Mouse (Mus musculus) hindbrain, embryonic 15.5 days (tissue): ENCODE data around the gene Itprid2. TPM values are rescaled to one million over a fixed set of nuclear protein-coding genes. Genes with fewer than 3 reads are reported as not detected.

Experiments used
- ATAC-seq: fragments of 200-750 bp; cut with Nextera tagmentation; 2 replicates; pipeline ENCODE4 v1.8.0; 2017; ENCODE audit warnings: low read depth, moderate number of reproducible peaks, moderate TSS enrichment; ENCODE audit not compliant: low FRiP score
- H3K27ac ChIP-seq: fragments of 300-500 bp; sonication (generic); replicated peaks from 2 replicates; pipeline ENCODE4 v1.5.1; 2015; ENCODE audit warnings: mild to moderate bottlenecking, inconsistent platforms
- H3K27me3 ChIP-seq: fragments of 300-500 bp; sonication (generic); 2 replicates; pipeline ENCODE4 v1.6.1; 2015; ENCODE audit warnings: control low read depth, inconsistent platforms
- H3K36me3 ChIP-seq: fragments of 300-500 bp; sonication (generic); 2 replicates; pipeline ENCODE4 v1.6.1; 2015; ENCODE audit warnings: control low read depth, inconsistent platforms
- H3K4me1 ChIP-seq: fragments of 300-500 bp; sonication (generic); replicated peaks from 2 replicates; pipeline ENCODE4 v1.6.1; 2015; ENCODE audit warnings: control low read depth, inconsistent platforms
- H3K4me2 ChIP-seq: fragments of 300-500 bp; sonication (generic); 2 replicates; pipeline ENCODE4 v1.6.1; 2015; ENCODE audit warnings: moderate library complexity, mild to moderate bottlenecking, inconsistent platforms
- H3K4me3 ChIP-seq: fragments of 300-500 bp; sonication (generic); 2 replicates; pipeline ENCODE4 v1.5.1; 2015; ENCODE audit warnings: mild to moderate bottlenecking, inconsistent platforms
- H3K9ac ChIP-seq: fragments of 300-500 bp; sonication (generic); 2 replicates; pipeline ENCODE4 v1.6.1; 2015; ENCODE audit warnings: inconsistent platforms
- H3K9me3 ChIP-seq: fragments of 300-500 bp; sonication (generic); 2 replicates; pipeline ENCODE4 v1.6.1; 2016; ENCODE audit warnings: control low read depth, inconsistent platforms
- WGBS: fragments of 180-500 bp; shearing (Covaris S2); methylation state at CpG from one replicate; pipeline ENCODE4 v1.1.7; 2015; 5-methylcytosine and 5-hydroxymethylcytosine counted together
- polyA plus RNA-seq: library from polyadenylated mRNA; unstranded; fragments of >200 nt; fragmentation: Nextera tagmentation; extraction: Ambion mirVana; gene quantifications from 2 replicates; pipeline ENCODE4 v1.2.1, GENCODE M21; 2015

Gene Itprid2
- polyA plus RNA-seq, 1 experiment from 2014 or later: 6.2 TPM

DNA sequence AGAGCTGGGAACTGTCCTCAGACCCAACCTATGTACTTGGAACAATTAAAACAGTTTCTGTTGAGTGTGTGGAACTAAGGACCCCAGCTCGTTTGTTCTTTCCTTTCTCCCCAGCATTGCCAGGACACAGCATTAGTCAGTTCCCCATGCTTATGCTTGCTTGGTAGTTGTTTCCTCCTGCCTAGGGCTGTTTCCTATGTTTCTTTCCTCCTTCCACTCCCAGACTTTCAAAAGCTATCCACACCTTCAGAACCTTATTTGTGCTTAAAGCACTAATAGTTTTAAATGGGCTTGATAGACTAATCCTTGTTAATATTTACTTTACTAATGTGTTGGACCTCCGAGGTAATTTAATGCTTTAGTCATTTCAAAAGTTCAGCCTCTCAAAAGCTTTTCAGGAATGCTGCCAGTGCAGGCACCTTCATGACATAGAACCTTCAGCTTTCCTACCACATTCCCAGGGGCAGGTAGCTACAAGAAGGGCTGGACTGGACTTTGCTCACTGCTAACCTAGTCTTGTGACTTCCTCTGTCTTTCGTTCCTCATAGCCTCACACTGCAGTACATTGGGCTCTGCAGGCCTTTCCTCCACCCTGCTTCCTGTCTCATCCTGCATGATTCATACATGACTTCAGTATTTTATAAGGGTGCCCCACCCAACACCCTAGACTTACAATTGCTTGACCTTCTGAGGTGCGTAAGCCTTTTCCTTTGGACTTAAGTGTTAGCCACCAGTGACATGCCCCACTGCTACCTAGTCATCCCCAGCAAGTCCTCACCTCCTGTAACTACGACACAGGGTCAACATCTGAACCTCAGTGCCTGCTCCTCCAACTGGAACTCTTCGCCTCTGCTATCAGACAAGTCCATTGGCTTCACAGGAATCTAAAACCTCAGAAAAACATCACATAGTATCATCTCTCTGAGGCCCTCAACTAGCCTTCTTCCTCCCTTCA lies 16.3 kb upstream of the Itprid2 start:
- Histone ChIP-seq H3K4me2 (no peak overlapping the region), H3K4me1 (no peaks in the 10 kb centered on the region), H3K4me3 (no peak overlapping the region), H3K9me3 (no peaks in the 10 kb centered on the region), H3K27me3 (no peaks in the 10 kb centered on the region), H3K27ac (no peak overlapping the region), H3K36me3 (no peaks in the 10 kb centered on the region), H3K9ac (no peak overlapping the region)
- WGBS: 81% methylated on average over 6 of the region's 6 CpGs
- ATAC-seq: no peak

DNA sequence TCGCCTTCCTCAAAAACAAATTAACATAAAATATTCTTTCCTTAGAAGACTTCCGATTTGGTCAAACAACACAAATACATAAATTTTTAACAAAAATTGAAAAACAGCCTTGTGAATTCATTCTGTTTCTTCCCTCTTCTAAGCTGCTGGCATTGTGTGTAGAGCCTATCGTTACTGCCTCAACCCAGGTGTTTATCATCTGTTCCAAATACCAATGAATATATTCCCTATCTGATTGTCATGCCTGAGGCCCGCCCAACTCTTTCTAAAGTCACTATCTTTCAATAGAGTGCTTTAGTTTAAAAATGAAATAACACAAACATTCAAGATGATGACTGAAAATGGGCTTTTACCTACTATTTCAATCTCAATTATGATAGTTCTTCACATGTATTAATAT lies 11.9 kb upstream of the Itprid2 start:
- no peak overlapping the region for H3K9ac ChIP-seq
- no peaks in the 10 kb centered on the region for H3K4me1 ChIP-seq
- no peaks in the 10 kb centered on the region for H3K9me3 ChIP-seq
- H3K27ac ChIP-seq: no peak overlapping the region
- H3K4me2 ChIP-seq: no peak overlapping the region
- H3K27me3 ChIP-seq: no peaks in the 10 kb centered on the region
- no peak overlapping the region for H3K4me3 ChIP-seq
- H3K36me3 ChIP-seq: no peaks in the 10 kb centered on the region
- WGBS: 89% methylated on average over 4 of the region's 4 CpGs
- ATAC-seq: no peak

DNA sequence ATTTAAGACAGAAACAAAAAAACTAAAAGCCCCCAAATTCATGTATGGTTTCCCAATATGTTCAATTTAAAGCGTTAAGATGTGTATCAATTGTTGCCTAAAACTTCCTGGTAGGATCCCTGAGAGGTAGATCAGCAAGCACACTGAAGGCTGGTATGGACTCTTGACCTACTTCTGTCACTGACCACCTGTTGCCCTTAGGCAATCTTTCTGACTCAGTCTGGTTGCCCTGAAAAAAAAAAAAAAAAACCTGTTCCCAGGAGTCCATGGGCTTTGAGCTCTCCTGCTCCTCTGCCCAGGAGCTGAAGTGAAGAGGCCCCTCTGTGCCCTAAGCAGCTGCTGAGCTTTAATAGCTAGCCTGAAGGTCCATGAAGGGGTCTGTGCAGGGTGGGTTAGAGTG lies 7.5 kb upstream of the Itprid2 start:
- Histone ChIP-seq H3K36me3 (no peaks in the 10 kb centered on the region), H3K9ac (no peak overlapping the region), H3K4me2 (no peak overlapping the region), H3K9me3 (no peaks in the 10 kb centered on the region), H3K4me3 (no peak overlapping the region), H3K27ac (no peak overlapping the region), H3K27me3 (no peaks in the 10 kb centered on the region), H3K4me1 (no peaks in the 10 kb centered on the region)
- no peak for ATAC-seq
- 86% methylated on average over 1 of the region's 1 CpGs for WGBS

DNA sequence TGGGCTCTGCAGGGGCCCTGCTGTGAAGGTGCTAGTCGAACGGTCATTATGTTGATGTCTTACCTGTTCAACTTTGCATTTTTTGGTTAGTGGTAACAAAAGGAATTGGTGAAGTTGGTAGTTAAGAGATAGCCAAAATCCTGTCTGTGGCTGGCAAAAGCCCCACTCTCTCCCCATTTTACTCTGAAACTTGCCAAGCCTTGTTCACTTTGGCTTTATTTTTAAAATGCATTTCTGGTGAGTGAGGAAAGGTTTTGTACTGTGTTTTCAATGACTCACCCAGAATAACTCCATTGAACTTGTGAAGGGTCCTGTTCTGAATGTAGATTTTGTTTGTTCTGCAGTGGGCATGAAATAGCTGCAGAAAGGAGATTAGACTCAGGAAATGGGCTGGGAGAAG lies 4.9 kb upstream of the Itprid2 start:
- WGBS: 62% methylated on average over 2 of the region's 2 CpGs

DNA sequence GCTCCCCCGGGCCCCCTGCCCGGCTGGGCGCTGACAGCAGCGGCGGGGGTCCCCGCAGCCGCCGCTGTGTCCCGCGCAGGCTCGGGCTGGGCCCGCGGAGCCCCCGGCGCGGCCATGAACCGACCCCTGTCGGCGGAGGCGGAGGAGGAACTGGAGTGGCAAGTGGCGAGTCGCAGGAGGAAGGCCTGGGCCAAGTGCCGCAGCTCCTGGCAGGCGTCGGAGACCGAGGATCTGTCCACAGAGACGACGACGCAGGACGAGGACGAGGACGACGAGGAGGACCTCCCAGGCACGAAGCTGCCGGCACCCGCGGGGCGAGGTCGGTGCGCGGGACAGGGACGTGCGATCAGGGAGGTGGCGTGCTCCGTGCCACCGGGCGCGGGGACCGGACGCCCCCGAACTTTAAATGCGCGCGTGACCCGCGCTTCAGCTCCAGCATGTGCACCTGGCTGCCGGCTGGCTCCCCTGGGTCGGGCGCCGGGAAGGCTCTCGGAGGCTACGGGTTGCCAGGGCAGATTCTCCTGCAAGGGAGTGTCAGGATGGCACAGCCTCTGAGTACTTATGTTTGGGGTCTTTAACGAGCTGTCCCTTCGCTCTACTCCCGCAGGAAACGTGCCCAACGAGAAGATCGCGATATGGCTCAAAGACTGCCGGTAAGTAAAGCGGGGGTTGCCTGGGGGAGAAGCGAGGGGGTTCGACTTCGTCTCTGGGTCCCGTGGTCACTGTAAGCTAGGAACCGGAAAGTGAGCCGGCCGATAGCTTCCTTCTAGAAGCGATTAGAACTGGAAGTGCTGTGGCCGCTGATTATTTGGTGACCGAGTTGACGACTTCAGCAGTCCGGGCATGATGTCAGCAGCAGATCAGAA lies 507 bp downstream of the Itprid2 start:
- Histone ChIP-seq H3K36me3 (no peaks in the 10 kb centered on the region), H3K27me3 (no peaks in the 10 kb centered on the region), H3K27ac (peak overlapping the region; percentile 80), H3K4me1 (peaks cover 19% of the 10 kb centered on the region), H3K4me3 (peak overlapping the region; percentile 87), H3K9ac (peak overlapping the region; percentile 87), H3K4me2 (peak overlapping the region; percentile 81), H3K9me3 (no peaks in the 10 kb centered on the region)
- under 1% methylated on average over 82 of the region's 83 CpGs for WGBS
- ATAC-seq: peak; percentile 90

More for the DNA sequence above, 4.9 kb upstream of the Itprid2 start:
- Histone ChIP-seq H3K9me3 (no peaks in the 10 kb centered on the region), H3K27ac (no peak overlapping the region), H3K9ac (no peak overlapping the region), H3K4me1 (no peaks in the 10 kb centered on the region; the same call in 1 of the 2 replicates), H3K4me3 (no peak overlapping the region), H3K27me3 (no peaks in the 10 kb centered on the region), H3K36me3 (no peaks in the 10 kb centered on the region), H3K4me2 (no peak overlapping the region)
- no peak for ATAC-seq

DNA sequence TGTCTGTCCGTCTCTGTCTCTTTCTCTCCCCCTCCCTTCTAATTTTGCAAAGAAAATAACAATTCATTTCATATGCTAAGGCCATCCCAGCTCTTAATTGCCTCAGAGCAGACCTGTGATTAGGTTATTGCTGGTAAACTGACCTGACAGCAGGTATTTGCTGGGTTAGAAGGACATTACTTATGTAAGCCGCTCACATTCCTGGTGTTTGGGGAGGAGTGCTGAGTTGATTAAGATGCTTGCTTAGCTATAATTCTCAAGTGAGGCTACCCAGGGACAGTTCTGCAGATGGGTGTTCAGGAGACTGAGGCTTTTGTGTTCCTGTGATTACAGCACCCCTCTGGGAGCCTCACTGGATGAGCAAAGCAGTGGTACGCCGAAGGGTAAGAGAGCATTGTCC lies 3.8 kb downstream of the Itprid2 start:
- 58% methylated on average over 4 of the region's 4 CpGs for WGBS
- Histone ChIP-seq H3K36me3 (no peaks in the 10 kb centered on the region), H3K27me3 (no peaks in the 10 kb centered on the region), H3K27ac (no peak overlapping the region), H3K4me1 (peaks cover 19% of the 10 kb centered on the region), H3K4me3 (no peak overlapping the region), H3K4me2 (peak overlapping the region; percentile 23), H3K9me3 (no peaks in the 10 kb centered on the region), H3K9ac (no peak overlapping the region)
- no peak for ATAC-seq

DNA sequence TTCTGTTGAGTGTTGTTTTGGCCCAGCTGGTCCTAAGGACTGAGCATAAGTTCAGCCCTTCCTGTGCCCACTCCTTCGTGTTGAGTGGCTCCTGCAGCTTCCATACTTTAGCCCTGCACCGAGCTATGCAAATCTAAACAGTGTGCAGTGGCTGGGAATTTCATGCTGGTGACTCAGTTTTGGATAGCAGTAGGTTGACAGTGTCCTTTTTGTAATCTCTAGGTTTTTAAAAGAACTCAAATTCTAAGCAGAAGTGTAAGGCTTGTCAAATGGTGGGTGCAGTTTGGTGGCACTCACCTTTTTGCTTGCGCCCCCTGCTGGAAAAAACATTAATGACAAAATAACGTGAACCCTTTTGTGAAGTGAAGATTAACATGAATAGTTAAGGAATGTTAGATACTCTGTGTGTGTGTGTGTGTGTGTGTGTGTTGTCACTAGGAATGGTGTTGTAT lies 11.1 kb downstream of the Itprid2 start:
- Histone ChIP-seq H3K36me3 (peaks cover 11% of the 10 kb centered on the region), H3K27ac (no peak overlapping the region), H3K9me3 (no peaks in the 10 kb centered on the region), H3K9ac (no peak overlapping the region), H3K4me2 (no peak overlapping the region), H3K4me1 (no peaks in the 10 kb centered on the region), H3K4me3 (no peak overlapping the region), H3K27me3 (no peaks in the 10 kb centered on the region)
- no peak for ATAC-seq
- WGBS: 57% methylated on average over 4 of the region's 4 CpGs

DNA sequence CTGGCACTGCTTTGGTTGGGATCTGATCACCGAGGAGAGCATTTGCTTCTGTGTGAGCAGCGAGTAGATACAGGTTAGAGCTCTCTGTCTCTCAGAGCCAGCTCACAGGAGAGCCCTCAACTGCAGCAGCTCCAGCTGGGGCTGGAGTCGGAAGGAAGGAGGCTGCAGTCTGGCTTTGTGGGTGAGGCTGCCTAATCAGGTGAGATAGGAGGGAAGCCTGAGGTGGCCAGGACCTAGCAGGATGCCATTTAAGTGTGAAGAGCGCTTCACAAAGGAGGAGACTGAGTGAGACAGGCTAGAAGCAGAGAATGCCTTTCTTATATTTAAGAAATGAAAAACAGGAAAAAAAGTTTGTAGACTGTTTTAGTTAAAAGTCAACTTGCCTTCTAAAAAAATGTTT lies 11.9 kb downstream of the Itprid2 start:
- Histone ChIP-seq H3K4me1 (no peaks in the 10 kb centered on the region), H3K27ac (no peak overlapping the region), H3K4me2 (no peak overlapping the region), H3K4me3 (no peak overlapping the region), H3K9me3 (no peaks in the 10 kb centered on the region), H3K36me3 (peaks cover 13% of the 10 kb centered on the region), H3K27me3 (no peaks in the 10 kb centered on the region), H3K9ac (no peak overlapping the region)
- ATAC-seq: no peak
- WGBS: 56% methylated on average over 4 of the region's 4 CpGs

DNA sequence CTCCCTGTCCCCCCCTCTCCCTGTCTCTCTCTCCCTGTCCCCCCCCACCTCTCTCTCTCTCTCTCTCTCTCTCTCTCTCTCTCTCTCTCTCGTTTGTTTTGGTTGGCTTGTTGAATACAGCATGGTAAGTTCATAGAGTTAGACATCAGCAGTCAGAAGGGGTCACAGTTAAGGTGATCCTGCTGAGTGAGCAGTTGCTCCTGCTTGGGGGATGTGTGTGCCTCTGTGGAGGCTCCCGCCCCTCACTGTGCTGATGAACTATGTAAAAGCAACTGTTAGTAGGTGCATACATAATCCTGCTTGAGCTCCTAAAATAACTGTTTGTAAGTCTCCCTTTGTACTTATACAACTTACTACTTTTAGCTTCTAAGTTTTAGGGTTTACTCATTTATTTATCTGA lies 12.6 kb downstream of the Itprid2 start:
- Histone ChIP-seq H3K36me3 (peaks cover 14% of the 10 kb centered on the region), H3K4me1 (no peaks in the 10 kb centered on the region), H3K27me3 (no peaks in the 10 kb centered on the region), H3K9ac (no peak overlapping the region), H3K9me3 (no peaks in the 10 kb centered on the region), H3K4me3 (no peak overlapping the region), H3K4me2 (no peak overlapping the region), H3K27ac (no peak overlapping the region)
- no peak for ATAC-seq
- 37% methylated on average over 2 of the region's 2 CpGs for WGBS

DNA sequence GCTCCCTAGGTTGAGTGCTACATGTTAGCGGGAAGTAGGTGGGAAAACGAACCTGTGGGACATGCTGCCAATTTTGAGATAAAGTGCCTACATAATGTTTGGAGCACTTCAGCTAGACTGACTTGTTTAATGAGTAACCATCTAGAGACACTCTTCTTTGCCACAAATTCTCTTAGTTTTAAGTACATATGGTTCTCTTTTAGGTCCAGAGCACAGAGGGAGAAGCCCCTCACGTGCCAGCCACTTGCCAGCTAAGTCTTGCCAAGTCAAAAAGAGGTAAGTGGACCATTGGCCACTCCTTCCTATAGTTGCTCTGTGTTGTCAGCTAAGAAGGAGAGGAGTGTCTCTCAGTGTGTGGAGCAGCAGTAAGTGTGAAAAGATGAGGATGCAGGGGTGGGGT lies 16.0 kb downstream of the Itprid2 start:
- no peak overlapping the region for H3K4me3 ChIP-seq
- no peak overlapping the region for H3K4me2 ChIP-seq
- H3K27me3 ChIP-seq: no peaks in the 10 kb centered on the region
- H3K9me3 ChIP-seq: no peaks in the 10 kb centered on the region
- WGBS: 91% methylated on average over 3 of the region's 3 CpGs
- H3K36me3 ChIP-seq: peaks cover 3% of the 10 kb centered on the region; the same call in 1 of the 2 replicates
- H3K4me1 ChIP-seq: no peaks in the 10 kb centered on the region
- ATAC-seq: no peak
- no peak overlapping the region for H3K9ac ChIP-seq
- H3K27ac ChIP-seq: no peak overlapping the region

DNA sequence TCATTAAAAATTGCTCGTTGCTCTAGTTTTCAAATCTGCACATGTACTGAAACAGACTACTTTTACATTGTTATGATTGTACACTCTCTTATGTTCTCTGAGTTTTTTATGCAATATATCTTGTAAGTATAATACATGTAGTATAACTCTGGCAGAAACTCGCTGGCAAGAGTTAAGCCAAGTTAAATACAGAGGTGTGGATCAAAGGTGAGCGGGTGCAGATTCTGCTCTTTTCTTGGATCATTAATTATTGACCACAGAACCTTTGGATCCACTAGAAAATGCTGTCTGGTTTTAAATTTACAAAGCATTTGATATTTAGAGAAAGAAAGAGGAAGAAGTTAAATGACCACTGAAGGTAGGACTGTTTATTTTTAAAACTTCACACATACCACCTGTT lies 16.5 kb downstream of the Itprid2 start:
- Histone ChIP-seq H3K4me1 (no peaks in the 10 kb centered on the region), H3K27me3 (no peaks in the 10 kb centered on the region), H3K27ac (no peak overlapping the region), H3K4me2 (no peak overlapping the region), H3K9me3 (no peaks in the 10 kb centered on the region), H3K9ac (no peak overlapping the region), H3K36me3 (peaks cover 3% of the 10 kb centered on the region; the same call in 1 of the 2 replicates), H3K4me3 (no peak overlapping the region)
- 90% methylated on average over 3 of the region's 3 CpGs for WGBS
- no peak for ATAC-seq

DNA sequence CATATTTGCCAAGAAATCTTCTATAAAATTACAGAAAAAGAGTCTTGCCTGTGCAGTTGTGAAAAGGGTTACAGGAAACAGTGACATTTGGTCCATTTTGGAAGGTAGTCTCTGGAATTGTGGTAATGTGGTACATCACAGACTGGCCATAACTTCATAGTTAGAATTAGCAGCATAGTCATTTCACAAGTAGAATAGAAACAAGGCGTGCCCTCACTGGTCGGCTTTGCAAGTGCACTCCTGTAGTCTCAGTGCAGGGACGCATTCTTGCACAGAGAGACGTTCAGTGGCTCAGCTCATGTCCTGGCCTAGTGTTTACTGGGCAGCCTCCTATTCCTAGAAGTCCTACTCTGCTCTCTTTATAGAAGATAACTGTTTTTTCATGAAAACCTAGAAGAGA lies 17.4 kb downstream of the Itprid2 start:
- Histone ChIP-seq H3K4me1 (no peaks in the 10 kb centered on the region), H3K27me3 (no peaks in the 10 kb centered on the region), H3K4me3 (no peak overlapping the region), H3K9ac (no peak overlapping the region), H3K36me3 (peaks cover 8% of the 10 kb centered on the region; the same call in 1 of the 2 replicates), H3K9me3 (no peaks in the 10 kb centered on the region), H3K4me2 (no peak overlapping the region), H3K27ac (no peak overlapping the region)
- WGBS: 89% methylated on average over 4 of the region's 4 CpGs
- ATAC-seq: no peak
